ENCODE assay signal across 8 mouse cellular contexts in genomic region chr1:131962606-131963084, GRCm38 (mm10). TPM values are rescaled to one million over a fixed set of nuclear protein-coding genes. Genes with fewer than 3 reads are reported as not detected.
DNase-seq lines count a peak whose midpoint lies in the region; ATAC-seq and TF ChIP-seq lines count a peak whose summit lies in the region.

Slc45a3 (plus strand) TSS chr1:131962967.

- peak within 1 kb of the TSS; percentile 64 for H3K27ac ChIP-seq in testis, adult 2 months (ENCODE audit: control insufficient read depth, insufficient read depth, low read depth, low read length)
- no peak within 1 kb of the TSS for H3K27ac ChIP-seq in cortical plate, adult 2 months (ENCODE audit: insufficient read depth, low read length)
- H3K27ac ChIP-seq in heart, postnatal 0 days (ENCODE audit: low read depth) = peak within 1 kb of the TSS; percentile 16
- H3K27ac ChIP-seq in midbrain, embryonic 12.5 days (replicated peaks) = peak within 1 kb of the TSS; percentile 35; the same call in 1 of the 2 replicates

- no peaks in the 10 kb centered on the region for H3K36me3 ChIP-seq in testis, adult 2 months (ENCODE audit: control insufficient read depth, insufficient read depth, low read length)
- H3K36me3 ChIP-seq in heart, postnatal 0 days (replicated peaks; ENCODE audit: control insufficient read depth, insufficient read depth, low read length) = no peaks in the 10 kb centered on the region
- no peaks in the 10 kb centered on the region for H3K36me3 ChIP-seq in midbrain, embryonic 12.5 days

- TF ChIP-seq POLR2A in testis, adult 2 months (IDR thresholded peaks at IDR 0.05; ENCODE audit: control insufficient read depth, low read depth, low read length) = peak; percentile 31; the same call in 1 of the 2 replicates
- TF ChIP-seq POLR2A in cortical plate, adult 2 months (IDR thresholded peaks at IDR 0.05; ENCODE audit: extremely low read depth, insufficient read depth, low read length) = no peak

- no peaks in the 10 kb centered on the region for H3K9me3 ChIP-seq in heart, postnatal 0 days (replicated peaks; ENCODE audit: control insufficient read depth, low read length)
- H3K9me3 ChIP-seq in midbrain, embryonic 12.5 days = no peaks in the 10 kb centered on the region

- peak; percentile 31 for ATAC-seq in heart, postnatal 0 days (ENCODE audit: insufficient read depth, low read depth)
- ATAC-seq in midbrain, embryonic 12.5 days (ENCODE audit: low FRiP score, low read depth) = peak; percentile 79

- under 1% methylated on average over 29 of the region's 35 CpGs for WGBS in heart, postnatal 0 days
- WGBS in midbrain, embryonic 12.5 days = 0% methylated on average over 29 of the region's 35 CpGs

- H3K4me2 ChIP-seq in heart, postnatal 0 days (ENCODE audit: low read depth, low read length) = peak within 1 kb of the TSS; percentile 98
- peak within 1 kb of the TSS; percentile 95 for H3K4me2 ChIP-seq in midbrain, embryonic 12.5 days (replicated peaks)

- no peak for TF ChIP-seq CTCF in testis, adult 2 months (IDR thresholded peaks at IDR 0.05; ENCODE audit: control insufficient read depth, insufficient read depth, insufficient replicate concordance, low read depth, low read length)
- TF ChIP-seq CTCF in cortical plate, adult 2 months (IDR thresholded peaks at IDR 0.05; ENCODE audit: extremely low read depth, insufficient read depth, low read length) = no peak
- no peak for TF ChIP-seq CTCF in heart, postnatal 0 days (IDR thresholded peaks at IDR 0.05; ENCODE audit: low read depth)

- H3K4me1 ChIP-seq in testis, adult 2 months (ENCODE audit: control insufficient read depth, insufficient read depth, low read length) = peaks cover 14% of the 10 kb centered on the region
- peaks cover 2% of the 10 kb centered on the region; the same call in 1 of the 2 replicates for H3K4me1 ChIP-seq in cortical plate, adult 2 months (ENCODE audit: control insufficient read depth, insufficient read depth, low read length)
- H3K4me1 ChIP-seq in heart, postnatal 0 days (ENCODE audit: control insufficient read depth, insufficient read depth) = peaks cover 3% of the 10 kb centered on the region; the same call in 1 of the 2 replicates
- peaks cover 44% of the 10 kb centered on the region for H3K4me1 ChIP-seq in midbrain, embryonic 12.5 days

- no peak for TF ChIP-seq EP300 in heart, postnatal 0 days (IDR thresholded peaks at IDR 0.05; ENCODE audit: low read depth)

- H3K27me3 ChIP-seq in testis, adult 2 months (ENCODE audit: control insufficient read depth, insufficient read depth, low read length) = no peaks in the 10 kb centered on the region
- peaks cover 63% of the 10 kb centered on the region for H3K27me3 ChIP-seq in heart, postnatal 0 days (ENCODE audit: control insufficient read depth, insufficient read depth, low read length)
- peaks cover 33% of the 10 kb centered on the region for H3K27me3 ChIP-seq in midbrain, embryonic 12.5 days

- peak within 1 kb of the TSS; percentile 77 for H3K4me3 ChIP-seq in testis, adult 2 months (ENCODE audit: control insufficient read depth, low read depth, low read length)
- peak within 1 kb of the TSS; percentile 40 for H3K4me3 ChIP-seq in cortical plate, adult 2 months (ENCODE audit: insufficient read depth, low read length)
- peak within 1 kb of the TSS; percentile 71 for H3K4me3 ChIP-seq in heart, postnatal 0 days (ENCODE audit: low read depth, low read length)
- peak within 1 kb of the TSS; percentile 96 for H3K4me3 ChIP-seq in midbrain, embryonic 12.5 days

- peak within 1 kb of the TSS; percentile 53 for H3K9ac ChIP-seq in heart, postnatal 0 days (replicated peaks; ENCODE audit: low read depth, low read length)
- H3K9ac ChIP-seq in midbrain, embryonic 12.5 days (replicated peaks) = peak within 1 kb of the TSS; percentile 95

- no peak for DNase-seq in testis, postnatal 14 days (ENCODE audit: low spot score)
- DNase-seq in heart, postnatal 0 days (ENCODE audit: low spot score) = no peak
- peak; percentile 75 to 82 for DNase-seq in kidney, postnatal 4 days
- no peak for DNase-seq in left cerebral cortex, adult 18-20 months (ENCODE audit: low spot score in 2 of 2)
- no peak for DNase-seq in spleen, postnatal 10 days (ENCODE audit: low spot score in 2 of 2)

RNA-seq across cellular contexts. Expression of gene Slc45a3, which starts in this region (rescaled TPM):
- polyA plus RNA-seq in testis, adult 2 months (2012; rRNA removed) = 5.7 and 6.3 TPM in 2 replicates
- 1.6 and 2.0 TPM in 2 replicates for polyA plus RNA-seq in cortical plate, adult 2 months (2012; rRNA removed)
- 9.5 and 23.6 TPM in 2 replicates for total RNA-seq in heart, postnatal 0 days (2014; rRNA removed; ENCODE audit: low replicate concordance)
- 2.6 and 2.8 TPM in 2 replicates for polyA plus RNA-seq in heart, postnatal 0 days (2015; fragmentation: Nextera tagmentation; extraction: Ambion mirVana)
- polyA plus RNA-seq in midbrain, embryonic 12.5 days (2016; fragmentation: Nextera tagmentation; extraction: Ambion mirVana) = 27.4 and 30.2 TPM in 2 replicates
- total RNA-seq in left cerebral cortex, adult 18-20 months (2021) = under 1 TPM; 0.59 to 0.81 TPM

Comparison
In these comparisons a context has a peak if more than half of its experiments do, and no peak if none do; other contexts are left out.
1. H3K4me3 ChIP-seq: peak in every context shown above with its lines; median percentile 96 in midbrain, embryonic 12.5 days; 77 in testis, adult 2 months; 71 in heart, postnatal 0 days; 40 in cortical plate, adult 2 months.
2. DNase-seq: peak in kidney, postnatal 4 days (2 of 2); none in testis, postnatal 14 days (single experiment), heart, postnatal 0 days (single experiment), left cerebral cortex, adult 18-20 months (0 of 2) and spleen, postnatal 10 days (0 of 2).